Mouse (Mus musculus): Measurements from ENCODE around the gene Rad51b.

Gene Rad51b

GRCm38 (mm10) chr12:79788340-79788739, 491.3 kb downstream of the Rad51b start:
- no peaks in the 10 kb centered on the region for H3K36me3 ChIP-seq (ENCODE audit: control insufficient read depth, insufficient read depth, low read length, poor library complexity, severe bottlenecking)
- no peak for DNase-seq (ENCODE audit: low read depth, low spot score)
- no peaks in the 10 kb centered on the region for H3K27me3 ChIP-seq (ENCODE audit: control insufficient read depth, insufficient read depth, low read length, poor library complexity, severe bottlenecking)

- Histone ChIP-seq H3K36me3 (ENCODE audit: control insufficient read depth, insufficient read depth, low read length, poor library complexity, severe bottlenecking) (no peaks in the 10 kb centered on the region), H3K27me3 (ENCODE audit: control insufficient read depth, insufficient read depth, low read length, poor library complexity, severe bottlenecking) (no peaks in the 10 kb centered on the region)
- no peak for DNase-seq (ENCODE audit: low read depth, low spot score)
Measured at GRCm38 (mm10) chr12:79789481-79789880, 492.4 kb downstream of the Rad51b start.

DNA sequence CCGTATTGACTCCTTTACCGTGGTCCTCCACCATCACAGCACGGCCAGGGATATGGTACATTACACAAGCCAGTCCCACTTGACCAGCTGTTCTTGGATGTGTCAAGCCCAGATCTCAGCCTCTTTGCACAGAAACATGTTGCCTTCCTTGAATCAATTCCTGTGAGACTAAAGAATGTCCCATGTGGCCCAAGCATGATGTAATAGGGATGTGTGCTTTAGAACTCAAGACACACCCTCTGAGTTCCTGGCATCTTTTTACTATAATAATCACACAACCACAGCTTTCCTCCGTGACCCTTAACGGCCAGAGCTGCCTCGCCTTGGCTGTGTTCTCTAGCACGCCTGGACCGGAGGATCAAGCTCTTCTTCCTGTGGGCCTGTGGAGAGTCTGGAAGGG, 496.3 kb downstream of the Rad51b start:
- peak; percentile 29 for DNase-seq (ENCODE audit: low read depth, low spot score)
- Histone ChIP-seq H3K27me3 (ENCODE audit: control insufficient read depth, insufficient read depth, low read length, poor library complexity, severe bottlenecking) (no peaks in the 10 kb centered on the region), H3K36me3 (ENCODE audit: control insufficient read depth, insufficient read depth, low read length, poor library complexity, severe bottlenecking) (no peaks in the 10 kb centered on the region)

GRCm38 (mm10) chr12:79794802-79795201, 497.7 kb downstream of the Rad51b start:
- DNase-seq (ENCODE audit: low read depth, low spot score): no peak
- Histone ChIP-seq H3K36me3 (ENCODE audit: control insufficient read depth, insufficient read depth, low read length, poor library complexity, severe bottlenecking) (no peaks in the 10 kb centered on the region), H3K27me3 (ENCODE audit: control insufficient read depth, insufficient read depth, low read length, poor library complexity, severe bottlenecking) (no peaks in the 10 kb centered on the region)

GRCm38 (mm10) chr12:79796260-79796659, 499.2 kb downstream of the Rad51b start:
- Histone ChIP-seq H3K36me3 (ENCODE audit: control insufficient read depth, insufficient read depth, low read length, poor library complexity, severe bottlenecking) (no peaks in the 10 kb centered on the region), H3K27me3 (ENCODE audit: control insufficient read depth, insufficient read depth, low read length, poor library complexity, severe bottlenecking) (no peaks in the 10 kb centered on the region)
- no peak for DNase-seq (ENCODE audit: low read depth, low spot score)

DNA sequence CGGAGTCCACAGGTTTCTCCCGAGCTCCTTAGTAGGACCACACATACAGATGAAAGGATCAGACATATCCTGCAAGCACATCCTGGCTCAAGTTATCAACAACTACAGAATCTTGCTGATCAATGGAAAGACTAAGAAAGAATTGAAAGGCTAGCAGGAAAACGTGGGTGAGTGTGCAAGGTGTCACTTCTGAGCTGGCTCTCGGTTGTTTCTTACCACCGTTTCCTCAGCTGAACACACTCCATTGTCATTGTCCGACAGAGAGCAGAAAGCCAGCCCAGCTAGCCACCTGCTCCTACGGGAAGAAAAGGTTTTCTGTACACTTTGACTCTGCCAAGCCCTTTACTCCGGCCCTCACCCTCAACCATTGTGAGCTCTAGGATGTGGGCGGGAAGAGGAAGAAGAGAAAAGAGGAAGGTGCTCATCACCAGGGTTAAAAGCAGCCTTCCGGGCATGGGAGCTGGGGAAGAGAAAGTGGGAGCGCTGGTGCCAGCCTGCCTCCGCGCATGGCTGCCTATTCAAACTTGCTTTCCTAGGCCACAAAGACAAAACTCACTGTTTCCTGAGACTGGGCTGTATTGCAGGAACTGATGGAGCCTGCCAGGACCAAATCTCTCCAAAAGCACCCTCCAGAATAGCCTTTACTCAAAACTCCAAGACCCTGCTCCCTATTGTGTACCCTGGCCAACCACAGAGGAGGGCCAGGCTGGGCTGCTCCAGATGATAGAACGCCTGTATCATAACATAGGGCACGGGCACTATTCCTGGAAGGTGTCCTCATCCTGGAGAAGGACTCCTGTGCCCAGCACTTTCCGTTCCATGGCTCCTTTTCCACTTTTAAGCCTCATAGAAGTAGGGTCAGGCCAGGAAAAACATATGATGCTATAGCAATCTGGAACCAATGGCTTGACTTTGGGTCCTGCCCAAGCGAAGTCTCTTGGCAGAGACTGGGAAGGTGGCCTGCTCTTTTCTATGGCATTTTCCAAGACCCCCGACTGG, 500.0 kb downstream of the Rad51b start:
- Histone ChIP-seq H3K27me3 (ENCODE audit: control insufficient read depth, insufficient read depth, low read length, poor library complexity, severe bottlenecking) (no peaks in the 10 kb centered on the region), H3K36me3 (ENCODE audit: control insufficient read depth, insufficient read depth, low read length, poor library complexity, severe bottlenecking) (no peaks in the 10 kb centered on the region)
- peak; percentile 11 for DNase-seq (ENCODE audit: low read depth, low spot score)

DNA sequence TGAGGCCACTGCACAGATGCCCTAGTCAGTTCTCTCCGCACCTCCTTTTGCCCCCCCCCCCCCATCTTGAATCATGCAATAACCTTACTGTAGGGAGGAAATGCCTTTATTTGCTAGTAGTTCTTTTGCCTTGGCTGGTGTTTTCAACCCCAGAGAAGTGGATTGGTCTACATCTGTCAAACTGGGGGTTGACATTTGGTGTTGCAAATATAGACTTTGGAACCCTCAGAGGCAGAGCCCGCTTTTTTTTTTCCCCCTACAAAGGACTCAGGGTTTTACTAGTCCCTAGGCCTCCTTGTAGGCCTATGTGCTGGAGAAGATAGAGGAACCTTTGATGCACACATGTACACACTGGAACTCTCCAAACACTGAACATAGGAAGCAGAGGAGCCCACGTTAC, 501.4 kb downstream of the Rad51b start:
- no peaks in the 10 kb centered on the region for H3K36me3 ChIP-seq (ENCODE audit: control insufficient read depth, insufficient read depth, low read length, poor library complexity, severe bottlenecking)
- DNase-seq (ENCODE audit: low read depth, low spot score): no peak
- H3K27me3 ChIP-seq (ENCODE audit: control insufficient read depth, insufficient read depth, low read length, poor library complexity, severe bottlenecking): no peaks in the 10 kb centered on the region

DNA sequence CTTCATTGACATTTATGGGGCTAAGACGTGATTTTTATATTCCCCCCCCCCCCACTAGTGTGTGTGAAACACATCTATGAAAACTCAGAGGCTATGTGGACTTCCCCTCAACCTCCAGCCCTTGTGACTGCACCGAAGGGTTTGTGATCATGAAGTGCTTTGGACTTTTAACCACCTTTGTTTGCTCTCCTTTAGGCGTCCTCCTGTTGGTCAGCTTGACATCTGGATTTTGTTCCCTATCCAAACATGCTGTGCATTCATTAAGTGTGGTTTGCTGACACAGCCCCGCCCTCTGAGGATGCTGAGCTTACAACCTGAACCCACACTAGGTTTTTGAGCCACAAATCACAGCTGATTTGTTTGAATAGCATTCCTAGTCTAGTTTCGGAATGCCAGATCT, 502.3 kb downstream of the Rad51b start:
- Histone ChIP-seq H3K27me3 (ENCODE audit: control insufficient read depth, insufficient read depth, low read length, poor library complexity, severe bottlenecking) (no peaks in the 10 kb centered on the region), H3K36me3 (ENCODE audit: control insufficient read depth, insufficient read depth, low read length, poor library complexity, severe bottlenecking) (no peaks in the 10 kb centered on the region)
- DNase-seq (ENCODE audit: low read depth, low spot score): no peak

DNA sequence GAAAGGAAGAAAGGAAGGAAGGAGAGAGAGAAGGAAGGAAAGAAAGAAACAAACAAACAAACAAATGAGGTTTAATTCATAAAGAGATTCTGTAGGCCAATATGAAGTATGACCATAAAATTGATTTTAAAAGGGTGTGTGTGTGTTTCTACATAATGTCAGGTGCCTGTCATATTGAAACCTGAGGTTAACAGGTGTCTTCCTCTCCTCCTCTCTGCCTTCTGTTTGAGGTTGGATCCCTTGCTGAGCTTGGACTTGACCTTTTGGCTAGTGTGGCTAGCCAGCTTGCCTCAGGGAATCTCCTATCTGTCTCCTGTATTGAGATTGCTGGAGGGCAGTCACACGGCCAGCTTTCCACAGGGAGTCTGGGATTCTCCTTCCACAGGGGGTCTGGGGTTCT, 506.6 kb downstream of the Rad51b start:
- Histone ChIP-seq H3K36me3 (ENCODE audit: control insufficient read depth, insufficient read depth, low read length, poor library complexity, severe bottlenecking) (no peaks in the 10 kb centered on the region), H3K27me3 (ENCODE audit: control insufficient read depth, insufficient read depth, low read length, poor library complexity, severe bottlenecking) (no peaks in the 10 kb centered on the region)
- DNase-seq (ENCODE audit: low read depth, low spot score): no peak

GRCm38 (mm10) chr12:79804776-79805524, 507.9 kb downstream of the Rad51b start:
- no peak for DNase-seq (ENCODE audit: low read depth, low spot score)
- H3K36me3 ChIP-seq (ENCODE audit: control insufficient read depth, insufficient read depth, low read length, poor library complexity, severe bottlenecking): no peaks in the 10 kb centered on the region
- H3K27me3 ChIP-seq (ENCODE audit: control insufficient read depth, insufficient read depth, low read length, poor library complexity, severe bottlenecking): no peaks in the 10 kb centered on the region

DNA sequence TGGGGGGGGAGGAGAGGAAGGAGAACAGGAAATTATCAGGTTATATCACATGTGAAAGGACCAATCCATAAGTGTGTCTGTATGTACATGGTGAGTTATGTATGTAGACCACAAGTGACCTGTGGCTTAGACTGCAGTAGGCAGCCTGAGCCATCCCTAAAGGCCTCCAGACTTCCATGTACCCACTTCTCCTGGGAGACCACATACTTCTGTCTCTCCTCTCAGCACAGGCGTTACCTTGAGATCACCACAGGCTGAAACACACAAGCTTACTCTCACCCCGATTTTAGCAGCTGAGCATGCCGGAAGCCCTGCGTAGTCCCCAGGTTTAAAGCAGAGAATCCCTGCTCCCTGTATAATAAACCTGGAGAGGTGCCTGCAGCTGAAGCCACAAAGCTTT, 509.9 kb downstream of the Rad51b start:
- Histone ChIP-seq H3K36me3 (ENCODE audit: control insufficient read depth, insufficient read depth, low read length, poor library complexity, severe bottlenecking) (no peaks in the 10 kb centered on the region), H3K27me3 (ENCODE audit: control insufficient read depth, insufficient read depth, low read length, poor library complexity, severe bottlenecking) (no peaks in the 10 kb centered on the region)
- DNase-seq (ENCODE audit: low read depth, low spot score): no peak

- H3K36me3 ChIP-seq (ENCODE audit: control insufficient read depth, insufficient read depth, low read length, poor library complexity, severe bottlenecking): no peaks in the 10 kb centered on the region
- H3K27me3 ChIP-seq (ENCODE audit: control insufficient read depth, insufficient read depth, low read length, poor library complexity, severe bottlenecking): no peaks in the 10 kb centered on the region
- DNase-seq (ENCODE audit: low read depth, low spot score): no peak
Measured at GRCm38 (mm10) chr12:79807410-79807847, 510.3 kb downstream of the Rad51b start.

- DNase-seq (ENCODE audit: low read depth, low spot score): no peak
- Histone ChIP-seq H3K36me3 (ENCODE audit: control insufficient read depth, insufficient read depth, low read length, poor library complexity, severe bottlenecking) (no peaks in the 10 kb centered on the region), H3K27me3 (ENCODE audit: control insufficient read depth, insufficient read depth, low read length, poor library complexity, severe bottlenecking) (no peaks in the 10 kb centered on the region)
Measured at GRCm38 (mm10) chr12:79807938-79808401, 510.9 kb downstream of the Rad51b start.

- no peaks in the 10 kb centered on the region for H3K27me3 ChIP-seq (ENCODE audit: control insufficient read depth, insufficient read depth, low read length, poor library complexity, severe bottlenecking)
- DNase-seq (ENCODE audit: low read depth, low spot score): no peak
- H3K36me3 ChIP-seq (ENCODE audit: control insufficient read depth, insufficient read depth, low read length, poor library complexity, severe bottlenecking): no peaks in the 10 kb centered on the region
Measured at GRCm38 (mm10) chr12:79808426-79809398, 511.6 kb downstream of the Rad51b start.
